Mouse (Mus musculus) heart, adult 2 months (tissue): ENCODE results near the gene Cd160.

Experiments used
- CTCF ChIP-seq: fragments of 200-600 bp; IDR thresholded peaks from 2 replicates; pipeline ENCODE4 v1.8.1; 2022; ENCODE audit warnings: antibody characterized with exemption, mild to moderate bottlenecking, moderate library complexity
- EP300 ChIP-seq: fragments of 200-500 bp; IDR thresholded peaks from 2 replicates; pipeline ENCODE4 v1.6.1; 2011; ENCODE audit warnings: low read depth, low read length, control low read depth; ENCODE audit not compliant: insufficient read depth
- POLR2A ChIP-seq: fragments of 200-500 bp; IDR thresholded peaks from 2 replicates; pipeline ENCODE4 v1.6.1; 2011; ENCODE audit warnings: mild to moderate bottlenecking, low read depth, low read length, control low read depth; ENCODE audit not compliant: insufficient read depth

DNA sequence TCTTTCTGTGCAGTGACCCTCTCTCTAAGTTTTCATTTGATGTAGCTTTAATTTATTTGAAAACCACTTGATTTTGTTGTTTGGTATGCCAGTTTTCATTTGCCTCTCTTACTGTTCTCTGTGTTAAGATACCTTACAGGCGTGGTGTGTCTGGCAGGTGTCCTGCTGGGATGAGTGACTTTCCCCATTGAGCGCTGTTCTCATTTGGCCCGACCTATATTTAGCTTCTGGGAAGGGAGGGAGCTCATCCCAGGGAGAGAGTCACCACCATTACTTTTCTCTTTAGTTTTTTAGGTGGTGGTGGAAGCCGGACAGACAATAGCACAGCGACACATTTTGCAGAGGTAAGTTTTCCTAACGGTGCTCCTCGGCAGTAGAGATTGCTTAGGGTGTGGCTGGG lies 71.5 kb downstream of the Cd160 start:
- TF ChIP-seq CTCF (no peak), POLR2A (no peak), EP300 (no peak)
